Mouse (Mus musculus): ENCODE data around the gene Suv39h1.
A peak's percentile ranks its signal among the peaks of the same experiment; 100 is the strongest.
"Not testable (repeated sequence)": the region's sequence is repeated elsewhere in the genome, so short reads cannot be mapped to it uniquely, and the experiment has no call there.

Gene Suv39h1

DNA sequence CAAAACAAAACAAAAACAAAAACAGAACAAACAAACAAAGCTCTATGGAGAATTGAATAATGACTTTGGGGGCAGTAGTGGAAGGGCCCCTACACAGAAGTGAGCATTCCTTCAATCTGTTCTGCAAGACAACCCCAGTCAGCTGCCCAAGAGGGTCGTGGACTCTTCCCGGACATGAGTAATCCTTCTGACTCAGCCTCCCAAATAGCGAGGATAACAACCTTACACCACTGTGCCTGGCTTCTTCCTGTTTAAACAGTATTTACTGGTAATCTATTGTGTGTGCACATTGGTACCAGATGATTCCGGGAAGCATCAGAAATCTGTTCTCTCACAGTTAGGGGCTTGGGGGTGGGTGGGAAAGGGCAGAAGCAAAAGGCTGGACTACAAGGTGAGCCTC, 47.7 kb downstream of the Suv39h1 start:
- no peak for DNase-seq (ENCODE audit: low spot score)

DNA sequence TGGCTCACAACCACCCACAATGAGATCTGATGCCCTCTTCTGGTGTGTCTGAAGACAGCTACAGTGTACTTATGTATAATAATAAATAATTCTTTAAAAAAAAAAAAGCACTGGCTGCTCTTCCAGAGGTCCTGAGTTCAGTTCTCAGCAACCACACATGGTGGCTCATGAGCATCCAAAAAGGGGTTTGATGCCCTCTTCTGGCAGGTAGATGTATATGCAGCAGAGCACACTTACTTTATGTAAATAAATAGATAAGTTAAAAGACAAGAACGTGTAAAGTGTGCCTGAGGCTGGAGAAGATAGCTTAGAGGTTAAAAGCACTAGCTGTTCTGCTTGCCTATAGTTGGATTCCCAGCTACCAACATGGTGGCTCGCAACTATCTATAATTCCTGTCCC, 49.8 kb downstream of the Suv39h1 start:
- no peak for DNase-seq (ENCODE audit: low spot score)

DNA sequence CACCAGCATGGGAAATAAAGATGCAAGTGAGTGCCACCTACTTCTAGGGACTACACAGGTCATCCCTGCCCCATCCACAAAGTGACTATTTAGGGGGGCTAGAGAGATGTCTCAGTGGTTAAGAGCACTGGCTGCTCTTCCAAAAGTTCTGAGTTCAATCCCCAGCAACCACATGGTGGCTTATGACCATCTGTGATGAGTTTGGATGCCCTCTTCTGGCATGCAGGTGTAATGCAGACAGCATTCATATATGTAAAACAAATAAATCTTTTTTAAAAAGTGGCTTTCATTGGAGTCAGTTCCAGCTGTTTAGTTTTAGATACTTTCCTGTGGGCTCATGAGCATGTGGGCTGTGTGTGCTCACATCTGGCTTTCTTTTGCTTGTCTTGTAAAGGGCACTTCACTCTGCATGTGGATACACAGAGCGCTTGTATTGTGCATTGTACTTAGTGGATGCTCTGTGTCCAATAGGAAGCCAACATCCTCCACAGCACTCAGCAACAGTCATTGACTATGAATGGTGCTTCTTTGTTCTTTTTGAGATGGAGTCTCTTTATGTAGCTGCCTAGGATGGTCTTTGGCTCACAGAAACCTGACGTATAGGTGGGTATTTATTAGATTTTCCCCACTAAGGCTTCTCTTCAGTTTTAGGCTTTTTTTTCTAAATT, 54.3 kb downstream of the Suv39h1 start:
- no peak for DNase-seq (ENCODE audit: low spot score)

DNA sequence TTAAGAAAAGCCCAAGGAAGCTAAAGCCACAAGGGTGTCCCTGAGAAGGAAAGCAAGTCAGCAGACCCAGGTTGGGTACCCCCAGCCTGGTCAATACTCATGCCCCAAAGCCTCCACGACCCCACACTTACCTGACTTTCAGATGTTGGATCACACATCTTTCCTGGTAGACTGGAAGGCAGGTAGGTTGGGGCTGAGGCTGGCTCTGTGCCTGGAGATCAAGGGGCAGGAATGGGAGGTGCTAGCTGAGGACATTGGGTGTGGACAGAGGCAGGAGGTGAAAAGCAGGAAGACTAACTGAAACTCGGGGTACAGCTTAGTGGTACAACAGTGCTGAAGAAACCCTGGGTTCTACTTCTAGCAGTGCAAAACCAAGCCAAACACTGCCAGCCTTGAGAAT, 56.3 kb downstream of the Suv39h1 start, which contains the start of gene Glod5:
Glod5 (minus strand) TSS at position 207 of the 400 bp plus-strand sequence.
- DNase-seq (ENCODE audit: low spot score) = no peak

DNA sequence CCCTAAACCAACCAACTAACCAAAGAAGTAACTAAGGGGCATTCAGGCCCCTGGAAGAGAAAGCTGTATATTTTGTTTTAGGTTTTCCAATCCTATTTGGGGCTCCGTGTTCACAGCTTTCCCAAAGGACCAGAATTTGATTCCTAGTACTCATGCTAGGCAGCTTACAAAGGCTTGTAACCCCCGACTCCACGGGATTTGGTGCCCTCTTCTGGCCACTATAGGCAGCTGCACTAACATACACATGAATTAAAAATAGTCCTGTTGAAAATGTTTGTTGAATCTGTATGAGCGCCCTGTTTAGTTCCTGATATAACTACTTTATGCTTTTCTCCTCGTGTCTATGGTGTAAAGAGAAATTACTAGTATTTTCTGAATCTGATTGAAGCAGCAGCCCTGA, 57.4 kb downstream of the Suv39h1 start:
- DNase-seq (ENCODE audit: low spot score) = peak; percentile 5

DNA sequence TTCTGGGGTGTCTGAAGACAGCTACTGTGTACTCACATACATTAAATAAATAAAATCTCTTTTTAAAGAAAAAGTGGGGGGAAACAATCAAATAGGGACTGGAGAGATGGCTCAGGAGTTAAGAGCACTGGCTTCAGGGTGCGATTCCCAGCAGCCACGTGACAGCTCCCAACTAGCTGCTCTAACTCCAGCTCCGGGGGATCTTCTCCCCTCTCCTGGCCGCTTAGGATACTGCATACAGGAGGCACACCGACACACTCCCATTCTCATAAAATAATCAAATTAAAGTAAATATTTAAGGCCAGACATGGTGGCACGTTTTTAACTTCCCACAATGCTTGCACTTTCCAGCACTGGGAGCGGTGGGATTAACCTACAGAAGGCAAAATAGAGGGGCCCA, 58.9 kb downstream of the Suv39h1 start:
- DNase-seq (ENCODE audit: low spot score) = not testable (repeated sequence)

DNA sequence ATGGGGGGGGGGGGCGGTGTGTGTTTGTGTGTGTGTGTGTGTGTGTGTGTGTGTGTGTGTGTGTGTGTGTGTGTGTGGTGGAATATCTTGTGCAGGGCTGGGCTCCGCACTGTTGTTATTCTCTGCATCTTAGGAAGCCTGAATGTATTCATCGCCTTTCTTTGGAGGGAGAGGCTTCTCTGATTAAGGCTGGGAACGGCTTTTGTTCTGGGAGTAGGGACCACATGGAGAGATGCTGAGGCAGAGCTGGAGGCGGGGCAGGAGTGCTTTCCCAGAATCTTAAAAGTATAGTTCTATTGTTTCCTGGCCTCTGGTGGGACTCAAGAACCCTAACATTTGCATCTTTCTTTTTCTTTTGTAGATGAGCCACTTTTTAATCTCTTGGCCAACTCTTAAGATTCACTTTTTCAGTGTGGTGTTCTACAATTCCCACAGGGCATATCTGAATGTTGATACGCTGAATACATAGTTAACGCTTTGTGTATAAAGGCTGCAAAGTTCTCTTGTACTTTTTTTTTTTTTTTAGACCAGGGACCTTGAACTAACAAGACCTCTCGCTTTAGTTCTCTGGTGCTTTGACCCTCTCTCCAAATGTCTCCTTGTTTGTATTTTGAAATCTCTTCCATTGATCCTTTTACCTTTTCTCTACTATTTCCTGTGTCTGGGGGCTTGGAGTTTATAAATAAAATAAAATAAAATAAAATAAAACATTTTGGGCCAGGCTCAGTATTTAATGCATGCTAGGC, 60.8 kb downstream of the Suv39h1 start:
- no peak for DNase-seq (ENCODE audit: low spot score)

DNA sequence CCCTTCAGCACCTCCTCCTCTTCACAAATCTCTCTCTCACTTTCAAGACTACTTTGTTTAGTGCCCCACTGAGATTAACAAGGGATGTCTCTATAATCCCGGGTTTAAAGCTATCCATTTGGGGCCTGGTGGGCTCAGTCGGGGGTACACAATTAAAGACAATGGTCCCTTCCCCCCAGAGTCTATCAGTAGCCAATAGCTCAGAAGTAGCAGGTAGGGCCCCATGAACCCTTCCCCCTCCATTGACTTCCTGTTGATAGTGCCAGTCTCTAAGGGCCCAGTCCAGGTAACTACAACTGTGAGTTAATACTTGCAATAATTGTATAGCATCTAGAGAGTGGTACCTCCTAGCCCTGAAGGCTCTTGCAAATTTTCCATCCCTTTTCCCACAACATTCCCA, 61.4 kb downstream of the Suv39h1 start:
- DNase-seq (ENCODE audit: low spot score) = no peak

Data from urinary bladder, postnatal 14 days (tissue).